Mouse (Mus musculus): ENCODE results near the gene Olfr904. TPM values are rescaled to one million over a fixed set of nuclear protein-coding genes. Genes with fewer than 3 reads are reported as not detected.

Olfr904 gene
- not detected for polyA plus RNA-seq (2014; fragmentation: Illumina TruSeq; extraction: RNeasy Lipid Tissue Mini Kit (QIAGEN cat#74804); ENCODE audit: low replicate concordance)

GRCm38 (mm10) chr9:38462844-38463243, at the start of gene Olfr904:
Gene Olfr904, plus strand, starts transcription at chr9:38463144.

GRCm38 (mm10) chr9:38429155-38429554, 33.8 kb upstream of the Olfr904 start, which contains the start of gene Olfr901:
Gene Olfr901, plus strand, starts transcription at chr9:38429455.

GRCm38 (mm10) chr9:38447352-38447751, 15.6 kb upstream of the Olfr904 start, which contains the start of gene Olfr902:
Gene Olfr902, plus strand, starts transcription at chr9:38447652.

GRCm38 (mm10) chr9:38470807-38471206, 7.9 kb downstream of the Olfr904 start, which contains the start of gene Olfr905:
Gene Olfr905, plus strand, starts transcription at chr9:38471107.

GRCm38 (mm10) chr9:38486785-38487184, 23.8 kb downstream of the Olfr904 start, which contains the start of gene Olfr906:
Gene Olfr906, plus strand, starts transcription at chr9:38487085.

GRCm38 (mm10) chr9:38495501-38495900, 32.6 kb downstream of the Olfr904 start, which contains the start of gene Olfr907:
Gene Olfr907, plus strand, starts transcription at chr9:38495801.

Other genes with a start within 250 kb of the Olfr904 start
- gene Olfr894, start 245.1 kb upstream of the Olfr904 start, polyA plus RNA-seq (2014; fragmentation: Illumina TruSeq; extraction: RNeasy Lipid Tissue Mini Kit (QIAGEN cat#74804); ENCODE audit: low replicate concordance) = not detected
- not detected for gene Olfr143, start 210.4 kb upstream of the Olfr904 start, polyA plus RNA-seq (2014; fragmentation: Illumina TruSeq; extraction: RNeasy Lipid Tissue Mini Kit (QIAGEN cat#74804); ENCODE audit: low replicate concordance)
- not detected for gene Olfr895, start 195.3 kb upstream of the Olfr904 start, polyA plus RNA-seq (2014; fragmentation: Illumina TruSeq; extraction: RNeasy Lipid Tissue Mini Kit (QIAGEN cat#74804); ENCODE audit: low replicate concordance)
- not detected for gene Olfr896-ps1, start 172.0 kb upstream of the Olfr904 start, polyA plus RNA-seq (2014; fragmentation: Illumina TruSeq; extraction: RNeasy Lipid Tissue Mini Kit (QIAGEN cat#74804); ENCODE audit: low replicate concordance)
- not detected for gene Olfr25, start 134.1 kb upstream of the Olfr904 start, polyA plus RNA-seq (2014; fragmentation: Illumina TruSeq; extraction: RNeasy Lipid Tissue Mini Kit (QIAGEN cat#74804); ENCODE audit: low replicate concordance)
- not detected for gene Olfr898, start 114.7 kb upstream of the Olfr904 start, polyA plus RNA-seq (2014; fragmentation: Illumina TruSeq; extraction: RNeasy Lipid Tissue Mini Kit (QIAGEN cat#74804); ENCODE audit: low replicate concordance)
- gene Olfr250, start 96.2 kb upstream of the Olfr904 start, polyA plus RNA-seq (2014; fragmentation: Illumina TruSeq; extraction: RNeasy Lipid Tissue Mini Kit (QIAGEN cat#74804); ENCODE audit: low replicate concordance) = not detected
- gene Olfr251, start 86.1 kb upstream of the Olfr904 start, polyA plus RNA-seq (2014; fragmentation: Illumina TruSeq; extraction: RNeasy Lipid Tissue Mini Kit (QIAGEN cat#74804); ENCODE audit: low replicate concordance) = not detected
- gene Olfr147, start 61.4 kb upstream of the Olfr904 start, polyA plus RNA-seq (2014; fragmentation: Illumina TruSeq; extraction: RNeasy Lipid Tissue Mini Kit (QIAGEN cat#74804); ENCODE audit: low replicate concordance) = not detected
- not detected for gene Olfr901, start 33.7 kb upstream of the Olfr904 start, polyA plus RNA-seq (2014; fragmentation: Illumina TruSeq; extraction: RNeasy Lipid Tissue Mini Kit (QIAGEN cat#74804); ENCODE audit: low replicate concordance)
- not detected for gene Olfr902, start 15.5 kb upstream of the Olfr904 start, polyA plus RNA-seq (2014; fragmentation: Illumina TruSeq; extraction: RNeasy Lipid Tissue Mini Kit (QIAGEN cat#74804); ENCODE audit: low replicate concordance)
- not detected for gene Olfr905, start 8.0 kb downstream of the Olfr904 start, polyA plus RNA-seq (2014; fragmentation: Illumina TruSeq; extraction: RNeasy Lipid Tissue Mini Kit (QIAGEN cat#74804); ENCODE audit: low replicate concordance)
- gene Olfr906, start 23.9 kb downstream of the Olfr904 start, polyA plus RNA-seq (2014; fragmentation: Illumina TruSeq; extraction: RNeasy Lipid Tissue Mini Kit (QIAGEN cat#74804); ENCODE audit: low replicate concordance) = not detected
- not detected for gene Olfr907, start 32.7 kb downstream of the Olfr904 start, polyA plus RNA-seq (2014; fragmentation: Illumina TruSeq; extraction: RNeasy Lipid Tissue Mini Kit (QIAGEN cat#74804); ENCODE audit: low replicate concordance)
- gene Olfr911-ps1, start 58.4 kb downstream of the Olfr904 start, polyA plus RNA-seq (2014; fragmentation: Illumina TruSeq; extraction: RNeasy Lipid Tissue Mini Kit (QIAGEN cat#74804); ENCODE audit: low replicate concordance) = not detected
- gene Olfr910, start 74.7 kb downstream of the Olfr904 start, polyA plus RNA-seq (2014; fragmentation: Illumina TruSeq; extraction: RNeasy Lipid Tissue Mini Kit (QIAGEN cat#74804); ENCODE audit: low replicate concordance) = not detected
- not detected for gene Olfr912, start 117.0 kb downstream of the Olfr904 start, polyA plus RNA-seq (2014; fragmentation: Illumina TruSeq; extraction: RNeasy Lipid Tissue Mini Kit (QIAGEN cat#74804); ENCODE audit: low replicate concordance)
- not detected for gene Olfr913, start 129.6 kb downstream of the Olfr904 start, polyA plus RNA-seq (2014; fragmentation: Illumina TruSeq; extraction: RNeasy Lipid Tissue Mini Kit (QIAGEN cat#74804); ENCODE audit: low replicate concordance)
- not detected for gene Olfr914, start 142.0 kb downstream of the Olfr904 start, polyA plus RNA-seq (2014; fragmentation: Illumina TruSeq; extraction: RNeasy Lipid Tissue Mini Kit (QIAGEN cat#74804); ENCODE audit: low replicate concordance)
- not detected for gene Olfr916, start 196.7 kb downstream of the Olfr904 start, polyA plus RNA-seq (2014; fragmentation: Illumina TruSeq; extraction: RNeasy Lipid Tissue Mini Kit (QIAGEN cat#74804); ENCODE audit: low replicate concordance)
- gene Olfr917, start 202.7 kb downstream of the Olfr904 start, polyA plus RNA-seq (2014; fragmentation: Illumina TruSeq; extraction: RNeasy Lipid Tissue Mini Kit (QIAGEN cat#74804); ENCODE audit: low replicate concordance) = not detected
- gene Olfr918, start 211.5 kb downstream of the Olfr904 start, polyA plus RNA-seq (2014; fragmentation: Illumina TruSeq; extraction: RNeasy Lipid Tissue Mini Kit (QIAGEN cat#74804); ENCODE audit: low replicate concordance) = not detected
- not detected for gene Olfr919, start 240.5 kb downstream of the Olfr904 start, polyA plus RNA-seq (2014; fragmentation: Illumina TruSeq; extraction: RNeasy Lipid Tissue Mini Kit (QIAGEN cat#74804); ENCODE audit: low replicate concordance)